Mouse (Mus musculus) limb, embryonic 12.5 days (tissue): ENCODE results near the gene Ak4. TPM values are rescaled to one million over a fixed set of nuclear protein-coding genes. Genes with fewer than 3 reads are reported as not detected.

Experiments
- ATAC-seq: fragments of 200-750 bp; cut with Nextera tagmentation; 2 replicates; pipeline ENCODE4 v1.8.0; 2017; ENCODE audit warnings: low read depth, moderate TSS enrichment; ENCODE audit not compliant: insufficient number of reproducible peaks, insufficient read depth, low FRiP score, low TSS enrichment
- H3K27ac ChIP-seq: fragments of 300-500 bp; sonication (generic); 2 replicates; pipeline ENCODE4 v1.5.1; 2016; ENCODE audit warnings: mild to moderate bottlenecking, moderate library complexity
- H3K27me3 ChIP-seq: fragments of 300-500 bp; sonication (generic); 2 replicates; pipeline ENCODE4 v1.6.1; 2016; ENCODE audit warnings: mild to moderate bottlenecking, moderate library complexity
- H3K36me3 ChIP-seq: fragments of 300-500 bp; sonication (generic); 2 replicates; pipeline ENCODE4 v1.6.1; 2016; ENCODE audit warnings: mild to moderate bottlenecking, moderate library complexity
- H3K4me1 ChIP-seq: fragments of 300-500 bp; sonication (generic); replicated peaks from 2 replicates; pipeline ENCODE4 v1.6.1; 2016
- H3K4me2 ChIP-seq: fragments of 300-500 bp; sonication (generic); 2 replicates; pipeline ENCODE4 v1.6.1; 2016; ENCODE audit warnings: mild to moderate bottlenecking, moderate library complexity
- H3K4me3 ChIP-seq: fragments of 300-500 bp; sonication (generic); replicated peaks from 2 replicates; pipeline ENCODE4 v1.5.1; 2016; ENCODE audit warnings: mild to moderate bottlenecking
- H3K9ac ChIP-seq: fragments of 300-500 bp; sonication (generic); replicated peaks from 2 replicates; pipeline ENCODE4 v1.6.1; 2016; ENCODE audit warnings: mild to moderate bottlenecking, moderate library complexity
- H3K9me3 ChIP-seq: fragments of 300-500 bp; sonication (generic); 2 replicates; pipeline ENCODE4 v1.6.1; 2016; ENCODE audit warnings: mild to moderate bottlenecking, moderate library complexity
- WGBS: fragments of 180-500 bp; shearing (Covaris S2); methylation state at CpG from one replicate; pipeline ENCODE4 v1.1.7; 2016; 5-methylcytosine and 5-hydroxymethylcytosine counted together
- polyA plus RNA-seq: library from polyadenylated mRNA; unstranded; fragments of >200 nt; fragmentation: Nextera tagmentation; extraction: Ambion mirVana; gene quantifications from 2 replicates; pipeline ENCODE4 v1.2.1, GENCODE M21; 2016

Gene Ak4
- polyA plus RNA-seq, 1 experiment from 2014 or later: 11.8 TPM

GRCm38 (mm10) chr4:101497336-101497735, 78.3 kb downstream of the Ak4 start:
- H3K27ac ChIP-seq: no peak overlapping the region
- H3K36me3 ChIP-seq: no peaks in the 10 kb centered on the region
- 0 out of 2 replicates have a peak overlapping the region, but pooled peaks have one; percentile 64 for H3K4me3 ChIP-seq
- WGBS: 4% methylated on average over 14 of the region's 14 CpGs
- peaks cover 5% of the 10 kb centered on the region for H3K4me1 ChIP-seq
- H3K4me2 ChIP-seq: peak overlapping the region; percentile 99
- H3K27me3 ChIP-seq: peaks cover 56% of the 10 kb centered on the region
- no peak for ATAC-seq
- no peaks in the 10 kb centered on the region for H3K9me3 ChIP-seq
- H3K9ac ChIP-seq: no peak overlapping the region

GRCm38 (mm10) chr4:101504470-101505007, 85.5 kb downstream of the Ak4 start:
- no peak overlapping the region for H3K9ac ChIP-seq
- H3K4me2 ChIP-seq: no peak overlapping the region
- no peak overlapping the region for H3K27ac ChIP-seq
- no peaks in the 10 kb centered on the region for H3K9me3 ChIP-seq
- H3K4me3 ChIP-seq: no peak overlapping the region
- H3K4me1 ChIP-seq: peaks cover 10% of the 10 kb centered on the region
- WGBS: 78% methylated on average over 7 of the region's 7 CpGs
- peaks cover 19% of the 10 kb centered on the region for H3K27me3 ChIP-seq
- ATAC-seq: no peak
- no peaks in the 10 kb centered on the region for H3K36me3 ChIP-seq

GRCm38 (mm10) chr4:101505966-101506365, 86.9 kb downstream of the Ak4 start:
- Histone ChIP-seq H3K9me3 (no peaks in the 10 kb centered on the region), H3K27ac (no peak overlapping the region), H3K9ac (no peak overlapping the region), H3K4me1 (peaks cover 11% of the 10 kb centered on the region), H3K27me3 (peaks cover 25% of the 10 kb centered on the region), H3K4me2 (no peak overlapping the region), H3K36me3 (no peaks in the 10 kb centered on the region), H3K4me3 (no peak overlapping the region)
- WGBS: 73% methylated on average over 2 of the region's 2 CpGs
- no peak for ATAC-seq

- H3K36me3 ChIP-seq: no peaks in the 10 kb centered on the region
- no peak for ATAC-seq
- no peak overlapping the region for H3K9ac ChIP-seq
- no peak overlapping the region for H3K4me3 ChIP-seq
- peaks cover 25% of the 10 kb centered on the region for H3K27me3 ChIP-seq
- H3K9me3 ChIP-seq: no peaks in the 10 kb centered on the region
- H3K27ac ChIP-seq: no peak overlapping the region
- H3K4me2 ChIP-seq: no peak overlapping the region
- H3K4me1 ChIP-seq: peaks cover 11% of the 10 kb centered on the region
These were observed 87.3 kb downstream of the Ak4 start for GRCm38 (mm10) chr4:101506372-101506771.

GRCm38 (mm10) chr4:101507571-101508422, 88.7 kb downstream of the Ak4 start:
- ATAC-seq: no peak
- WGBS: 11% methylated on average over 24 of the region's 24 CpGs
- Histone ChIP-seq H3K27me3 (peaks cover 25% of the 10 kb centered on the region), H3K4me2 (peak overlapping the region; percentile 92), H3K4me3 (peak overlapping the region; percentile 45), H3K27ac (no peak overlapping the region), H3K9ac (peak overlapping the region; percentile 50; the same call in 1 of the 2 replicates), H3K9me3 (no peaks in the 10 kb centered on the region), H3K4me1 (peaks cover 11% of the 10 kb centered on the region), H3K36me3 (no peaks in the 10 kb centered on the region)

GRCm38 (mm10) chr4:101508431-101508830, 89.4 kb downstream of the Ak4 start:
- Histone ChIP-seq H3K9ac (peak overlapping the region; percentile 52; the same call in 1 of the 2 replicates), H3K4me1 (peaks cover 11% of the 10 kb centered on the region)
- ATAC-seq: no peak

GRCm38 (mm10) chr4:101508851-101509577, 89.9 kb downstream of the Ak4 start:
- peak overlapping the region; percentile 42 for H3K4me3 ChIP-seq
- H3K9me3 ChIP-seq: no peaks in the 10 kb centered on the region
- H3K27me3 ChIP-seq: peaks cover 25% of the 10 kb centered on the region
- H3K36me3 ChIP-seq: no peaks in the 10 kb centered on the region
- H3K4me1 ChIP-seq: peaks cover 11% of the 10 kb centered on the region
- peak overlapping the region; percentile 92 for H3K4me2 ChIP-seq
- no peak overlapping the region for H3K27ac ChIP-seq
- H3K9ac ChIP-seq: peak overlapping the region; percentile 52; the same call in 1 of the 2 replicates
- WGBS: 2% methylated on average over 30 of the region's 30 CpGs
- peak; percentile 63 for ATAC-seq

More at GRCm38 (mm10) chr4:101508431-101508830, 89.4 kb downstream of the Ak4 start:
- no peaks in the 10 kb centered on the region for H3K36me3 ChIP-seq
- no peak overlapping the region for H3K27ac ChIP-seq
- H3K9me3 ChIP-seq: no peaks in the 10 kb centered on the region
- WGBS: 3% methylated on average over 10 of the region's 10 CpGs
- H3K4me2 ChIP-seq: peak overlapping the region; percentile 92
- peak overlapping the region; percentile 42 for H3K4me3 ChIP-seq
- H3K27me3 ChIP-seq: peaks cover 25% of the 10 kb centered on the region

GRCm38 (mm10) chr4:101510111-101510903, 91.2 kb downstream of the Ak4 start:
- no peak overlapping the region for H3K27ac ChIP-seq
- WGBS: 79% methylated on average over 8 of the region's 8 CpGs
- no peaks in the 10 kb centered on the region for H3K9me3 ChIP-seq
- H3K9ac ChIP-seq: no peak overlapping the region
- H3K27me3 ChIP-seq: peaks cover 25% of the 10 kb centered on the region
- no peak overlapping the region for H3K4me3 ChIP-seq
- ATAC-seq: no peak
- peaks cover 11% of the 10 kb centered on the region for H3K4me1 ChIP-seq
- no peaks in the 10 kb centered on the region for H3K36me3 ChIP-seq
- H3K4me2 ChIP-seq: no peak overlapping the region

GRCm38 (mm10) chr4:101510904-101511210, 91.8 kb downstream of the Ak4 start:
- H3K4me3 ChIP-seq: no peak overlapping the region
- no peak for ATAC-seq
- no peak overlapping the region for H3K9ac ChIP-seq
- 62% methylated on average over 5 of the region's 5 CpGs for WGBS
- no peak overlapping the region for H3K27ac ChIP-seq
- H3K4me1 ChIP-seq: peaks cover 11% of the 10 kb centered on the region
- no peaks in the 10 kb centered on the region for H3K9me3 ChIP-seq
- H3K36me3 ChIP-seq: no peaks in the 10 kb centered on the region
- peaks cover 25% of the 10 kb centered on the region for H3K27me3 ChIP-seq
- H3K4me2 ChIP-seq: no peak overlapping the region

- no peak overlapping the region for H3K4me2 ChIP-seq
- H3K4me3 ChIP-seq: no peak overlapping the region
- no peak overlapping the region for H3K9ac ChIP-seq
- H3K36me3 ChIP-seq: no peaks in the 10 kb centered on the region
- peaks cover 11% of the 10 kb centered on the region for H3K4me1 ChIP-seq
- peaks cover 23% of the 10 kb centered on the region for H3K27me3 ChIP-seq
- H3K9me3 ChIP-seq: no peaks in the 10 kb centered on the region
- no peak for ATAC-seq
- no peak overlapping the region for H3K27ac ChIP-seq
- 89% methylated on average over 5 of the region's 5 CpGs for WGBS
These were observed 92.9 kb downstream of the Ak4 start for GRCm38 (mm10) chr4:101511768-101512521.
